Mouse (Mus musculus): ENCODE measurements at regions not wholly inside any gene's neighbourhood (a gene's known extent, or its start where the extent isn't known, plus 50 kb on each side); places are given as distances from the start of the nearest gene placed in this dataset.

GRCm38 (mm10) chr3:39249224-39249892 lies 362.6 kb downstream of the Fat4 start:
- no peaks in the 10 kb centered on the region for H3K79me2 ChIP-seq (ENCODE audit: control insufficient read depth, insufficient read depth, low read length)
- H3K27ac ChIP-seq (replicated peaks; ENCODE audit: insufficient read depth, low read depth, low read length) = no peak overlapping the region
- 69% methylated on average over 4 of the region's 4 CpGs for WGBS
- no peaks in the 10 kb centered on the region for H3K27me3 ChIP-seq (ENCODE audit: control insufficient read depth, insufficient read depth, low read length)
- no peak overlapping the region for H3K4me3 ChIP-seq (ENCODE audit: insufficient read depth, low read depth, low read length)
- no peak for TF ChIP-seq POLR2A (IDR thresholded peaks at IDR 0.05; ENCODE audit: extremely low read depth, insufficient read depth, low read length)
- no peak for TF ChIP-seq CTCF (IDR thresholded peaks at IDR 0.05; ENCODE audit: low read depth, low read length)
- no peak overlapping the region for H3K9ac ChIP-seq (ENCODE audit: low read depth, low read length)
- H3K36me3 ChIP-seq (ENCODE audit: control insufficient read depth, insufficient read depth, low read length) = no peaks in the 10 kb centered on the region
- DNase-seq (ENCODE audit: extremely low read depth, low read depth, low spot score) = no peak
- H3K4me1 ChIP-seq (ENCODE audit: control insufficient read depth, insufficient read depth, low read length) = peaks cover 3% of the 10 kb centered on the region; the same call in 1 of the 2 replicates

GRCm38 (mm10) chr3:39253076-39253475 lies 366.3 kb downstream of the Fat4 start:
- Histone ChIP-seq H3K4me3 (ENCODE audit: insufficient read depth, low read depth, low read length) (no peak overlapping the region), H3K79me2 (ENCODE audit: control insufficient read depth, insufficient read depth, low read length) (no peaks in the 10 kb centered on the region), H3K27ac (replicated peaks; ENCODE audit: insufficient read depth, low read depth, low read length) (no peak overlapping the region), H3K36me3 (ENCODE audit: control insufficient read depth, insufficient read depth, low read length) (no peaks in the 10 kb centered on the region), H3K4me1 (ENCODE audit: control insufficient read depth, insufficient read depth, low read length) (peaks cover 3% of the 10 kb centered on the region; the same call in 1 of the 2 replicates), H3K9ac (ENCODE audit: low read depth, low read length) (no peak overlapping the region), H3K27me3 (ENCODE audit: control insufficient read depth, insufficient read depth, low read length) (no peaks in the 10 kb centered on the region)
- DNase-seq (ENCODE audit: extremely low read depth, low read depth, low spot score) = no peak
- 84% methylated on average over 1 of the region's 1 CpGs for WGBS
- TF ChIP-seq POLR2A (IDR thresholded peaks at IDR 0.05; ENCODE audit: extremely low read depth, insufficient read depth, low read length) (no peak), CTCF (IDR thresholded peaks at IDR 0.05; ENCODE audit: low read depth, low read length) (no peak)

- WGBS = 86% methylated on average over 2 of the region's 2 CpGs
- Histone ChIP-seq H3K4me1 (ENCODE audit: control insufficient read depth, insufficient read depth, low read length) (no peaks in the 10 kb centered on the region), H3K9ac (ENCODE audit: low read depth, low read length) (no peak overlapping the region), H3K4me3 (ENCODE audit: insufficient read depth, low read depth, low read length) (no peak overlapping the region), H3K36me3 (ENCODE audit: control insufficient read depth, insufficient read depth, low read length) (no peaks in the 10 kb centered on the region), H3K27me3 (ENCODE audit: control insufficient read depth, insufficient read depth, low read length) (no peaks in the 10 kb centered on the region), H3K27ac (replicated peaks; ENCODE audit: insufficient read depth, low read depth, low read length) (no peak overlapping the region), H3K79me2 (ENCODE audit: control insufficient read depth, insufficient read depth, low read length) (no peaks in the 10 kb centered on the region)
- TF ChIP-seq POLR2A (IDR thresholded peaks at IDR 0.05; ENCODE audit: extremely low read depth, insufficient read depth, low read length) (no peak), CTCF (IDR thresholded peaks at IDR 0.05; ENCODE audit: low read depth, low read length) (no peak)
- no peak for DNase-seq (ENCODE audit: extremely low read depth, low read depth, low spot score)
Observed at GRCm38 (mm10) chr3:39264671-39265430, 378.1 kb downstream of the Fat4 start.

- Histone ChIP-seq H3K9ac (ENCODE audit: low read depth, low read length) (no peak overlapping the region), H3K36me3 (ENCODE audit: control insufficient read depth, insufficient read depth, low read length) (no peaks in the 10 kb centered on the region)
Observed at GRCm38 (mm10) chr3:39265606-39266005, 378.9 kb downstream of the Fat4 start.

GRCm38 (mm10) chr3:39269388-39269787 lies 382.6 kb downstream of the Fat4 start:
- Histone ChIP-seq H3K27ac (replicated peaks; ENCODE audit: insufficient read depth, low read depth, low read length) (no peak overlapping the region), H3K9ac (ENCODE audit: low read depth, low read length) (no peak overlapping the region), H3K4me1 (ENCODE audit: control insufficient read depth, insufficient read depth, low read length) (no peaks in the 10 kb centered on the region), H3K27me3 (ENCODE audit: control insufficient read depth, insufficient read depth, low read length) (no peaks in the 10 kb centered on the region), H3K36me3 (ENCODE audit: control insufficient read depth, insufficient read depth, low read length) (no peaks in the 10 kb centered on the region), H3K4me3 (ENCODE audit: insufficient read depth, low read depth, low read length) (no peak overlapping the region), H3K79me2 (ENCODE audit: control insufficient read depth, insufficient read depth, low read length) (no peaks in the 10 kb centered on the region)
- peak; percentile 43 for DNase-seq (ENCODE audit: extremely low read depth, low read depth, low spot score)
- 74% methylated on average over 3 of the region's 3 CpGs for WGBS
- no peak for TF ChIP-seq POLR2A (IDR thresholded peaks at IDR 0.05; ENCODE audit: extremely low read depth, insufficient read depth, low read length)
- no peak for TF ChIP-seq CTCF (IDR thresholded peaks at IDR 0.05; ENCODE audit: low read depth, low read length)

More at GRCm38 (mm10) chr3:39265606-39266005, 378.9 kb downstream of the Fat4 start:
- H3K4me3 ChIP-seq (ENCODE audit: insufficient read depth, low read depth, low read length) = no peak overlapping the region
- no peaks in the 10 kb centered on the region for H3K79me2 ChIP-seq (ENCODE audit: control insufficient read depth, insufficient read depth, low read length)
- no peak overlapping the region for H3K27ac ChIP-seq (replicated peaks; ENCODE audit: insufficient read depth, low read depth, low read length)
- 91% methylated on average over 1 of the region's 1 CpGs for WGBS
- H3K27me3 ChIP-seq (ENCODE audit: control insufficient read depth, insufficient read depth, low read length) = no peaks in the 10 kb centered on the region
- H3K4me1 ChIP-seq (ENCODE audit: control insufficient read depth, insufficient read depth, low read length) = no peaks in the 10 kb centered on the region
- TF ChIP-seq CTCF (IDR thresholded peaks at IDR 0.05; ENCODE audit: low read depth, low read length) (no peak), POLR2A (IDR thresholded peaks at IDR 0.05; ENCODE audit: extremely low read depth, insufficient read depth, low read length) (no peak)
- no peak for DNase-seq (ENCODE audit: extremely low read depth, low read depth, low spot score)

GRCm38 (mm10) chr3:39272616-39273015 lies 385.9 kb downstream of the Fat4 start:
- H3K36me3 ChIP-seq (ENCODE audit: control insufficient read depth, insufficient read depth, low read length) = no peaks in the 10 kb centered on the region
- no peaks in the 10 kb centered on the region for H3K79me2 ChIP-seq (ENCODE audit: control insufficient read depth, insufficient read depth, low read length)
- H3K27me3 ChIP-seq (ENCODE audit: control insufficient read depth, insufficient read depth, low read length) = no peaks in the 10 kb centered on the region
- no peak for DNase-seq (ENCODE audit: extremely low read depth, low read depth, low spot score)
- no peak for TF ChIP-seq CTCF (IDR thresholded peaks at IDR 0.05; ENCODE audit: low read depth, low read length)
- no peak for TF ChIP-seq POLR2A (IDR thresholded peaks at IDR 0.05; ENCODE audit: extremely low read depth, insufficient read depth, low read length)
- 97% methylated on average over 1 of the region's 1 CpGs for WGBS
- H3K9ac ChIP-seq (ENCODE audit: low read depth, low read length) = no peak overlapping the region
- H3K4me1 ChIP-seq (ENCODE audit: control insufficient read depth, insufficient read depth, low read length) = no peaks in the 10 kb centered on the region
- H3K4me3 ChIP-seq (ENCODE audit: insufficient read depth, low read depth, low read length) = no peak overlapping the region
- no peak overlapping the region for H3K27ac ChIP-seq (replicated peaks; ENCODE audit: insufficient read depth, low read depth, low read length)

Data from liver, adult 2 months (tissue).